Mouse (Mus musculus): ENCODE results near the gene Thra. TPM values are rescaled to one million over a fixed set of nuclear protein-coding genes. Genes with fewer than 3 reads are reported as not detected.

Thra gene
- polyA plus RNA-seq, 1 experiment from 2014 or later: 177 TPM

GRCm38 (mm10) chr11:98701213-98701670 lies 39.2 kb upstream of the Thra start, which contains the start of gene Csf3:
Gene Csf3, plus strand, starts transcription at chr11:98701263.
- 0 out of 2 replicates have a peak, but pooled peaks cover 9% of the 10 kb centered on the region for H3K36me3 ChIP-seq (ENCODE audit: control insufficient read depth, insufficient read depth)
- no peak for ATAC-seq
- 0 out of 2 replicates have a peak, but pooled peaks cover 2% of the 10 kb centered on the region for H3K4me1 ChIP-seq (replicated peaks; ENCODE audit: control insufficient read depth, insufficient read depth, low read length)
- no peak within 1 kb of the TSS for H3K27ac ChIP-seq (ENCODE audit: low read length)
- WGBS: 37% methylated on average over 10 of the region's 10 CpGs
- no peaks in the 10 kb centered on the region for H3K9me3 ChIP-seq (ENCODE audit: control insufficient read depth, low read length)
- H3K9ac ChIP-seq (replicated peaks; ENCODE audit: low read depth, low read length): no peak within 1 kb of the TSS
- no peaks in the 10 kb centered on the region for H3K27me3 ChIP-seq (replicated peaks; ENCODE audit: control insufficient read depth, insufficient read depth, low read length)
- no peak within 1 kb of the TSS for H3K4me2 ChIP-seq (ENCODE audit: low read length)
- H3K4me3 ChIP-seq (replicated peaks; ENCODE audit: low read length): no peak within 1 kb of the TSS

DNA sequence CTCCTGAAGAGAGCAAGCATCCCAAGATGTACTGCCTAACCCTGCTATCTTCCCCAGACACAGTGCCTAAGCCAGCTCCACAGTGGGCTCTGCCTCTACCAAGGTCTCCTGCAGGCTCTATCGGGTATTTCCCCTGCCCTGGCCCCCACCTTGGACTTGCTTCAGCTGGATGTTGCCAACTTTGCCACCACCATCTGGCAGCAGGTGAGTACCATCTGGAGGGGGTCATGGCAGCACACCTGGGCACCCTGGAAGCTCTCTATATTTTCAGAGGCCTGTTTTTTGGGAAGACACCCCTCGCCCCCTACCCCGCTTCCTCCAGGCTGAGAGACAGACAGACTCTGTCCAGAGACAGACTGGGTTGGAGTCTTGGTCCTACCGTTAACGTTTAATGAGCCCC lies 38.1 kb upstream of the Thra start:
- Histone ChIP-seq H3K27ac (ENCODE audit: low read length) (no peak overlapping the region), H3K27me3 (replicated peaks; ENCODE audit: control insufficient read depth, insufficient read depth, low read length) (no peaks in the 10 kb centered on the region), H3K4me2 (ENCODE audit: low read length) (no peak overlapping the region), H3K4me1 (replicated peaks; ENCODE audit: control insufficient read depth, insufficient read depth, low read length) (0 out of 2 replicates have a peak, but pooled peaks cover 2% of the 10 kb centered on the region), H3K4me3 (replicated peaks; ENCODE audit: low read length) (no peak overlapping the region), H3K36me3 (ENCODE audit: control insufficient read depth, insufficient read depth) (0 out of 2 replicates have a peak, but pooled peaks cover 12% of the 10 kb centered on the region), H3K9me3 (ENCODE audit: control insufficient read depth, low read length) (no peaks in the 10 kb centered on the region), H3K9ac (replicated peaks; ENCODE audit: low read depth, low read length) (no peak overlapping the region)
- no peak for ATAC-seq
- WGBS: 74% methylated on average over 5 of the region's 5 CpGs

- 93% methylated on average over 10 of the region's 10 CpGs for WGBS
- Histone ChIP-seq H3K36me3 (ENCODE audit: control insufficient read depth, insufficient read depth) (peaks cover 18% of the 10 kb centered on the region), H3K9ac (replicated peaks; ENCODE audit: low read depth, low read length) (no peak overlapping the region), H3K27me3 (replicated peaks; ENCODE audit: control insufficient read depth, insufficient read depth, low read length) (no peaks in the 10 kb centered on the region), H3K4me1 (replicated peaks; ENCODE audit: control insufficient read depth, insufficient read depth, low read length) (0 out of 2 replicates have a peak, but pooled peaks cover 2% of the 10 kb centered on the region), H3K4me2 (ENCODE audit: low read length) (no peak overlapping the region), H3K4me3 (replicated peaks; ENCODE audit: low read length) (no peak overlapping the region), H3K9me3 (ENCODE audit: control insufficient read depth, low read length) (no peaks in the 10 kb centered on the region), H3K27ac (ENCODE audit: low read length) (no peak overlapping the region)
- no peak for ATAC-seq
Observed at GRCm38 (mm10) chr11:98705021-98705420, 35.4 kb upstream of the Thra start.

DNA sequence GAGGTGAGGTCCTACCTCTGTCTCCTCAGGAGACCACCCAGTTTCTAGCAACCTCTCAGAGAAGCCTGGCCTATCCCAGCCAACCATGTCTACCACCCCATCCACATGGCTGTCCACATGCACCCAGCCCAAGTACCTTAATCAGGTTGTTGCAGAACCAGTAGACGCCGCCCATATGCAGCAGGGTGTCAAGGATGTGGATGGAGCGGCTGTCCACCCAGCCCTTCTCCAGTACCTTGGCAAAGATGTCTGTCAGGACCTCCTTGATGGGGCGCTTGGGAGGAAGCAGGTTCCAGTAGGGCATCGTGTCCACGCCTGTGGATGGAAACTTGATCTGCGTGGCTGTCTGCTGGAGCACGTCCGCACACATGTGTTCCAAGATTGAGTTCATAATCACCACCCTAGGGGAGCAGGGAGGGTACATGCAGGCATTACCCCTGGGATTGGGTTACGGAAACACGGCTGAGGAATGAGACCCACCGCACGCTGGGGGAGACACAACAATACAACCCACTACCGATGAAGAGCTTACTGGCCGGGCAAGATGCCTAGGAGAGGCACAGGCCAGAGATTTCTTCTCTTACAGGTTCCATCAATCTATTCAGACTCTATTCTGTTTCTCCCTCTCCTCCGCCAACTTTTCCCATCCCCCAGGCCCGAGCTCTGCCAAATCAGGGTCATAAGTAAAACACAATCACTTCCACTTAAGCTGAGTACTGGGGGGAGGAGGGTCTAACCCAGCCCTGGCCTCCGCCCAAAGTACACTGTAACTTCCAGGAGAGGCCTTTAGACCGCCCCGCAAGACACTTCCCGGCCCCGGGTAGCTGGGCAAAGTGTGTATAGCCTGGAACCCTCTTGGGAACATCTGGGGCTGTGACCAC lies 32.8 kb upstream of the Thra start:
- no peak for ATAC-seq
- no peaks in the 10 kb centered on the region for H3K9me3 ChIP-seq (ENCODE audit: control insufficient read depth, low read length)
- no peak overlapping the region for H3K4me3 ChIP-seq (replicated peaks; ENCODE audit: low read length)
- H3K27me3 ChIP-seq (replicated peaks; ENCODE audit: control insufficient read depth, insufficient read depth, low read length): no peaks in the 10 kb centered on the region
- H3K36me3 ChIP-seq (ENCODE audit: control insufficient read depth, insufficient read depth): peaks cover 18% of the 10 kb centered on the region
- no peak overlapping the region for H3K9ac ChIP-seq (replicated peaks; ENCODE audit: low read depth, low read length)
- WGBS: 83% methylated on average over 22 of the region's 22 CpGs
- no peaks in the 10 kb centered on the region for H3K4me1 ChIP-seq (replicated peaks; ENCODE audit: control insufficient read depth, insufficient read depth, low read length)
- no peak overlapping the region for H3K4me2 ChIP-seq (ENCODE audit: low read length)
- no peak overlapping the region for H3K27ac ChIP-seq (ENCODE audit: low read length)

GRCm38 (mm10) chr11:98708282-98708956 lies 32.0 kb upstream of the Thra start:
- no peaks in the 10 kb centered on the region for H3K9me3 ChIP-seq (ENCODE audit: control insufficient read depth, low read length)
- H3K4me3 ChIP-seq (replicated peaks; ENCODE audit: low read length): no peak overlapping the region
- H3K27ac ChIP-seq (ENCODE audit: low read length): no peak overlapping the region
- no peak overlapping the region for H3K9ac ChIP-seq (replicated peaks; ENCODE audit: low read depth, low read length)
- 91% methylated on average over 19 of the region's 19 CpGs for WGBS
- no peak overlapping the region for H3K4me2 ChIP-seq (ENCODE audit: low read length)
- H3K27me3 ChIP-seq (replicated peaks; ENCODE audit: control insufficient read depth, insufficient read depth, low read length): no peaks in the 10 kb centered on the region
- H3K4me1 ChIP-seq (replicated peaks; ENCODE audit: control insufficient read depth, insufficient read depth, low read length): no peaks in the 10 kb centered on the region
- ATAC-seq: no peak
- peaks cover 20% of the 10 kb centered on the region for H3K36me3 ChIP-seq (ENCODE audit: control insufficient read depth, insufficient read depth)

GRCm38 (mm10) chr11:98709001-98709741 lies 31.3 kb upstream of the Thra start:
- Histone ChIP-seq H3K4me2 (ENCODE audit: low read length) (no peak overlapping the region), H3K4me1 (replicated peaks; ENCODE audit: control insufficient read depth, insufficient read depth, low read length) (no peaks in the 10 kb centered on the region), H3K9ac (replicated peaks; ENCODE audit: low read depth, low read length) (no peak overlapping the region), H3K27ac (ENCODE audit: low read length) (no peak overlapping the region), H3K4me3 (replicated peaks; ENCODE audit: low read length) (no peak overlapping the region), H3K9me3 (ENCODE audit: control insufficient read depth, low read length) (no peaks in the 10 kb centered on the region), H3K27me3 (replicated peaks; ENCODE audit: control insufficient read depth, insufficient read depth, low read length) (no peaks in the 10 kb centered on the region), H3K36me3 (ENCODE audit: control insufficient read depth, insufficient read depth) (peaks cover 23% of the 10 kb centered on the region)
- ATAC-seq: no peak
- 83% methylated on average over 26 of the region's 26 CpGs for WGBS

DNA sequence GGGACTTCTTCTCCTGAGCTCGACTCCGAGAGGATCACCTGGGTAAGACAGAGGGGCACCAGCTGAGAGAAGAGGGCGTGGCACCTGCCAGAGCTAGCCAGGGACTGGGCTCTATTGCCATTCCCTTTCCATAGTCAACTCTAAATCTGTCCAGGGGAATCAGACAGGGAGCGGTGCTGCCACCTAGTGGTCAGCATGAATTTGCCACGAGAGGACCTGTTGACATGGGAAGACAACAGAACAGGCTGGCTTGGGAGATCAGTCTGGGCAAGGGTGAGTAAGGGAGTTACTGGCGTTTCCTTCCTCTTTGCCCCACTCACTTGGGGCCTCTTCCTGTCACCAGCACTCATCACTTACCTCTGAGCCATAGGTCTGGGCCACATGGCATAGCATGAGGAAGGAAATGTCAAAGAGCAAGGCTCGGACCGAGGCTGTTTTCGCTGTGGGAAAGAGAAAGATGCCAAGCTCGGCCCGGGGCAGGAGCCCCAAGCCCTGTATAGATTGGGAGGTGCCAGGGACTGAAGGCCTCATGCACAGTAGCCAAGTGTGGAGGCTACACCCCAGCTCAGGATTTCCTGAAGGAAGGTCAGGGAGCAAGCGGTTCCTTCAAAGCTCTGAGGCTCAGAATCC lies 29.9 kb upstream of the Thra start:
- Histone ChIP-seq H3K4me1 (replicated peaks; ENCODE audit: control insufficient read depth, insufficient read depth, low read length) (no peaks in the 10 kb centered on the region), H3K4me3 (replicated peaks; ENCODE audit: low read length) (no peak overlapping the region), H3K27me3 (replicated peaks; ENCODE audit: control insufficient read depth, insufficient read depth, low read length) (no peaks in the 10 kb centered on the region), H3K27ac (ENCODE audit: low read length) (no peak overlapping the region), H3K9ac (replicated peaks; ENCODE audit: low read depth, low read length) (no peak overlapping the region), H3K9me3 (ENCODE audit: control insufficient read depth, low read length) (no peaks in the 10 kb centered on the region), H3K4me2 (ENCODE audit: low read length) (no peak overlapping the region), H3K36me3 (ENCODE audit: control insufficient read depth, insufficient read depth) (peaks cover 19% of the 10 kb centered on the region)
- 52% methylated on average over 12 of the region's 12 CpGs for WGBS
- peak; percentile 47 for ATAC-seq

DNA sequence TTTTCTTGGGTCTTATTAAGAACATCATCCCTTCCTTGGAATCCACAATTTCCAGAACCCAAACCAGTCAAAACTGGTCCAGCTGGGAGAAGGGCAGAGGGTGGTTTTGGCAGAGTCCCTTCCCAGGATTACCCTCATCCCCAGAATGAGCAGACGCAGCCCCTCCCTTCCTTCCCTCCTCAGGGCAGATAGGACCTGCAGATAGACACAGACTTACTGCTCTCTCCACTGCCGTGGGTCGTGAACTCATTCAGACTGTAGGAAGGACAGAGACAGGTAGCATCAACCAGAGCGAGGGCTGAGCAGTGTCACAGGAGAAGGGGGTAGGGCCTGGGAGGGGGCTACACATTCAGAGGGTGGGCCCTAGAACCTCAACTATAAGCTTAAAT lies 29.4 kb upstream of the Thra start:
- no peaks in the 10 kb centered on the region for H3K9me3 ChIP-seq (ENCODE audit: control insufficient read depth, low read length)
- no peaks in the 10 kb centered on the region for H3K27me3 ChIP-seq (replicated peaks; ENCODE audit: control insufficient read depth, insufficient read depth, low read length)
- H3K4me3 ChIP-seq (replicated peaks; ENCODE audit: low read length): no peak overlapping the region
- no peaks in the 10 kb centered on the region for H3K4me1 ChIP-seq (replicated peaks; ENCODE audit: control insufficient read depth, insufficient read depth, low read length)
- no peak for ATAC-seq
- WGBS: 83% methylated on average over 4 of the region's 4 CpGs
- H3K27ac ChIP-seq (ENCODE audit: low read length): no peak overlapping the region
- no peak overlapping the region for H3K4me2 ChIP-seq (ENCODE audit: low read length)
- H3K9ac ChIP-seq (replicated peaks; ENCODE audit: low read depth, low read length): no peak overlapping the region
- H3K36me3 ChIP-seq (ENCODE audit: control insufficient read depth, insufficient read depth): peaks cover 22% of the 10 kb centered on the region
